Mouse (Mus musculus) central nervous system, embryonic 11.5 days (tissue): ENCODE data around the gene Prkg1. TPM values are rescaled to one million over a fixed set of nuclear protein-coding genes. Genes with fewer than 3 reads are reported as not detected.

Experiments
- polyA plus RNA-seq: library from polyadenylated mRNA; depleted of rRNA; stranded (reverse); fragments of >200 nt; gene quantifications from 2 replicates; pipeline ENCODE4 v1.2.3, GENCODE M21; 2012; rRNA removed

Gene Prkg1
- 5.7 and 8.3 TPM in 2 replicates for polyA plus RNA-seq

DNA sequence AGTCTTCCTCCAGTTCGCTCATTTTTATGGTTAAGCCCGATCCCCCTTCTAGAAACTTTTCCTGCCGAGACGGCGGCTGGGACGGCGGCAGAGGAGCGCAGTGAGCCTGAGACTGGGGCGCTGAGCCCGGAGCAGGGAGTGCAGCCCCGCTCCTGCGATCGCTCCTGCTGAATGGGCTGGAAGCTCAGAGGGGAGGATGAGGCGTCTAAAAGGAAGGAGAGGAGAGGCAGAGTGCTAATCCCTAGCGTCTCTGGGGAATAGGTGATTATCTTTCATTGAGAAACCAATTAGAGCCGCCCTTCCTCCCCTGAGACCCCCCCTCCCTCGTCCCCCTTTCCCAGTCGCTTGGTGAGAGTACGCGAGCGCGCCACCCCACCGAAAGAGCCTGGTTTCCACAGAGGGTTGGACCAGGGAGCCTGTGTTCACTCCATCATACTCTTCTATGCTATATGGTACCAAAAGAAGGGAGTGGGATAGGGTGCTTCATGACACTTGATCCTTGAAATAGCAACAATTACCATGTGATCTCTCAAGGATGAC is at the start of gene Prkg1:
Gene Prkg1, minus strand, starts transcription at position 233 of the 540 bp plus-strand sequence.

GRCm38 (mm10) chr19:31082662-31083429 is 682.0 kb downstream of the Prkg1 start, which contains the start of gene Cstf2t:
TSS of gene Cstf2t (plus strand) at chr19:31082837.

GRCm38 (mm10) chr19:30549044-30549853 is 1215.6 kb downstream of the Prkg1 start, which contains the start of gene Dkk1:
TSS of gene Dkk1 (minus strand) at chr19:30549665.

Other genes with a start within 250 kb of the Prkg1 start
- 0.26 and 0.71 TPM in 2 replicates for gene A1cf, start 103.7 kb upstream of the Prkg1 start, polyA plus RNA-seq